Mouse (Mus musculus): Measurements from ENCODE around the gene Eya4.

Gene Eya4

DNA sequence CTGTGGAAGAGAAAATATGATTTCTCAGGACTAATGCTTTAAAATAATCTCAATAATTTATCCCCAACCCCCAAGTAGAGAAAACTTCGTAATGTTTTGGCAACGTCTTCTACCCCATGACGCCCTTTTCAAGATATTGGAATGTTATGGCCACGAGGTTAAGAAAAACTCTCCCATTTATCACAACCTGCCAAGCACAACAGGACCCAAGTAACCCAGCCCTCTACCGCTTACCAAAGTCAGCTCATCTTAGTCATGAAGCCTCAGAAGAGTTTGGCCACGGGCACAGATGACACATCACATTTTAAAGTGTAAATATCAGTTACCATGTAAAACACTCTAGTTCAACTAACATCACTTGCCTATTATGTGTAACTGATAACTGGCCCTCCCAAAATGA is 117.2 kb downstream of the Eya4 start:
- DNase-seq (ENCODE audit: low read depth, low spot score): peak; percentile 23

DNA sequence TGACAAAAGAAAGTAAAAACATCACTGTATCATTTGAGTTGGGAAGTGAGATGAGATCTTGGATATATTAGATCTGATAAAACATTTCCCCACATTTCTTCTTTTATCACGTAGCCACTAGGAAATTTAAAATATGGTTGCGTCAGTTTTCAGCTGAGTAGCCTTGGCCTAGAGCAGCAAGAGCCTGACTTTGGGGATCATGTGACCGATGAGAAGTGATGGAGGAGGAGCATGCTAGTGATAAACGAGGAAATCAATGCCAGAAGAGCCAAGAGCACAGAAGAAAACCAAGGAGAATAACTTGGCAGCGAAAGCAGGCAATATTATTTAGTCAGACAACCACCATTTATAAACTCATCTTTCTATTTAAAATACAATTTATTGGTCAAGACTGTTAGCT is 119.7 kb downstream of the Eya4 start:
- DNase-seq (ENCODE audit: low read depth, low spot score): no peak

DNA sequence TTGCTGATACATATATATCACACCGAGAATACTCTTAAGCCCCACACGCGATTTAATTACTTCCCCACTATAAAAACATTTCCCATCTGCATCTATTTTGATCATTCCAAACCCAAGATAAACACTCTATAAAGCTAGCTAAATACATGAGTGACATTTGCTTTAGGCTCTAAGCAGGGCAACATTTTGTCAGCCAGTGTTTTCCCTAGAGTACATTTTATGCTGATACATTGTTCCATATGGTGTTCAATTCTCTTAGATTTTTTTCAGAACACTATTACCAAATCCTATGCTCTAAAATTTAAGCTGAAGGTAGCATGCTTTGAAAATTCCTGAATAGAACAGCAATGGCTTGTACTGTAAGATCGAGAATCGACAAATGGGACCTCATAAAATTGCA is 127.2 kb downstream of the Eya4 start:
- no peak for DNase-seq (ENCODE audit: low read depth, low spot score)

DNA sequence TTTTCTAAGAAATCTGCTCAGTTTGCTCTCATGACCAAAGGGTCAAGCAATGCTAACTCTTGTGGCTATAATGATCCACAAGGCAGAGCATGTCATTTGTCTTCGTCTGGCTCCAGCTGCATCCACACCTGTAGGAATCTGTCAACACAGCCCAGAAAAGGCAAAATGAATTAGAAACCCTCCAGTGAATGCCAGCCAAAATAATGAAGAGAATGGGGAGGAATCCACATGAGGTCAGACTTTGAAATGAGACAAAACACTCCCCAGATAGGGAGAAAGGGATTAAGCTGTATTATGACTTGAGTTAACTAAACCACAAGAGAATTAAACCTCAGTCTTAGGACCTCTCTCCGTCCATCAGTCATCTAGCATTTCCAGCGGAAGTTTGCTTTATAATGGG is 130.2 kb downstream of the Eya4 start:
- DNase-seq (ENCODE audit: low read depth, low spot score): peak; percentile 41

DNA sequence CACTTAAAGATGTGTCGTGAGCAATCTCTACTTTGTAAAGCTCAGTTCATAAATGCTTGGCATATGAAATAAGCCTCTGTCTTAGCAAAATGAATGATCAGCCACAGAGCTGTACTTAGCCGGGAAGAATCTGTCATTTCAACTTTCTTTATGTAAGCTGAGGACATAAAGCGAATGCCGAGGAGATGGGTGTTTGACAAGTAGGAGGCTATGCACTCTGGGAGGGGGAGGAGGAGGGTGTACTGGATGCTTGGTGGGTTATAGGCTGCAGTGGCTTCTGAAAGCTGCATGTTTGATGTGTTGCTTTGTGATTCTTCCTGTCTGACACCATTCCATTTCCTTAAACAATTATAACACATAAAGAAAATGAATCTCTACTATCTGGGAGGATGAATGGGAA is 133.8 kb downstream of the Eya4 start:
- peak; percentile 23 for DNase-seq (ENCODE audit: low read depth, low spot score)

DNA sequence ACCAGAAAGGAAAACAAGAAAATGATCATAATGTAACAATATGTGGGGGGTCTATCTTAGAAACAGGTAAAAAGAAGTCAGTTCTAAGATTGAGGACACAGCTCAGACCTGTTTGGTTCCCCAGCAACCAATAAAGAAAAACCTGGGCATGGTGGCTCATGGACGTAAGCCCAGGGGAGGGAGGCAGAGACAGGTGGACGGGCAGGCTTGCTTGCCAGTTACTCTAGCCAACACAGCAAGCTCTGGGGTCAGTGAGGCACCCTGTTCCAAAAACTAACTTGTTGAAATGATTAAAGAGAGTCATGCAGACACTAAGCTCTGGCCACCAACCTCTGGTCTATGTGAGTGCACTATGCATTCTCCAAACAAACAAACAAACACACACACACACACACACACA is 139.2 kb downstream of the Eya4 start:
- DNase-seq (ENCODE audit: low read depth, low spot score): no peak

DNA sequence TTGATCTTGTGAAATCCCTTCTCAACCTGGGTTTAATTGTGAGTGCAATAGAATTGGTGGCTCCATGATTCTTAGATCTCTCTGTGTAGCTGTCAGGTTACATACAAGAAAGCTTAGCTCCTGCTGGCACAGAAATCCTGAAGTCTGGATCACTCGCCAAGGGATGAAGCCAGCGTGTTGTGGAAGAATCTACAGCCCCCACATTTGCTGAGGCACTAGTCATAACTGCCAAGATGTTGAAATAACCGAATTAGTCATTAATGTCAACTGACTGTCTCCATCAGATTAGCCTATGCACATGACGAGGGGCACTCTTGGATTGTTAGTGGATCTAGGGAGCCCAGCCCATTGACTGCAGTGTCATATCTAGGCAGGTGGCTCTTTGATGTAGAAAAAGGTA is 146.7 kb downstream of the Eya4 start:
- DNase-seq (ENCODE audit: low read depth, low spot score): no peak

DNA sequence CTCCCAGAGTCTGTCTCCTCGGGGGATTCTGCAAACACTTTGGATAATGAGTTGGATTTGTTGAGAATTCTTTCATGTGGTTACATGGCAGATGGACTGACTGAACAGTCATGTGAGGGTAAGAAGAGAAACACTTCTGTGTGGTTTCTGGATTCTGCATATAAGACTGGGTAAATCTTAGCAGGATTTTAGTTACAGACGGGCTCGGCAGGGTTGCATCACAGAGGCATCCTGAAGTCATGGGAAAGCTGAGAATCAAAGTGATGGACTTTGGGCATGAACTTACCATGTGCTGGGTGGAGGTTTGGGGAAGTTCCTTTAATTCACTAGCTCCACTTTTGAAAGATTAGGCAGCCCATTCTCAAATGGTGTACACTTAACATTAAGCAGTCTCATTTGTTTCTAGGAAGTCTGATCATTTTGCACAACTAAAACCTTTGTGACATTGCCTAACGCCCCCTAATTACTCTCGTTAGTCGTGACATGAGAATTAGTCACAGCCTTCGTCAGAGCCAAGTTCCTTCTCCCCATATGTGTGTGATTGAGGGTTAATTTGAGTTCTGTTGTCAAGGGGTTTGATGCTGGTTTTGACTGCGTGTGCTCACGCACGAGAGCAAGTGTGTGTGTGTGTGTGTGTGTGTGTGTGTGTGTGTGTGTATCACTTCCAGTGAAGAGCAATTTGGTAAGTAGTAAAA is 147.3 kb downstream of the Eya4 start:
- no peak for DNase-seq (ENCODE audit: low read depth, low spot score)

DNA sequence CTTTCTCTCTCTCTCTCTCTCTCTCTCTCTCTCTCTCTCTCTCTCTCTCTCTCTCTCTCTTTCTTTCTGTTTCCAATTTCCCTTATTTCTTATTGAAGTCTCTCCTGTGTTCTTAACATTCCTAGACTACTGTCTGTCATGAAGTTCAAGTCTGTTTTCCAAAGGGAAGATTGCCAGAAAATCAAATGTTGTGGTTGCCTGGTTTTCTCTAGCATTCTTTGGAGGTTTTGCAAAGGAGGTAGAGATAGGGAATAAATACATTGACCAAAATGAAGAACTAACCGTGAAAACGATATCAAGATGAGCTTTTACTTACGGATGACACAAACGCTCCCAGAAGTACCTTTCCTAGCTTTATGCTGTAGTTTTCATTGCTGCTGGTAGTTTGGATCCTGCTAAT is 148.0 kb downstream of the Eya4 start:
- no peak for DNase-seq (ENCODE audit: low read depth, low spot score)

DNA sequence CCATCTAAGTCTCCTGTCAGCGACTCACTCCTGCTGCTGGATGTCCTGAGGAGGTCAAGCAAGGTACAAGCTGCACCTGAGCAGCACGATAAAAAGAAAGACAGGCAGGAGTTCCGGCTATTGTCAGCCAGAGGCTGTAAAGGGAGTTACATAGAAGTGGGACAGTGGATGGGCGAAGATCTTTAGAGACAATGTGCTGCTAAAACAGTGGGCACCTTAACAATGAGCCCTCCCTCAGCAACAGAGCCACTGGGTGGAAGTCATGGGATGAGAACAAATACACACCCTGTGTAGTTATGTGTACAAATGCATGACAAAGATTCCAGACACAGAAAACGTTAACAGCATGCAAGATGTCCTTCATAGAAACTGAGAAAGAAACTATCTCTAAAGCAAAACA is 152.3 kb downstream of the Eya4 start:
- no peak for DNase-seq (ENCODE audit: low read depth, low spot score)

DNA sequence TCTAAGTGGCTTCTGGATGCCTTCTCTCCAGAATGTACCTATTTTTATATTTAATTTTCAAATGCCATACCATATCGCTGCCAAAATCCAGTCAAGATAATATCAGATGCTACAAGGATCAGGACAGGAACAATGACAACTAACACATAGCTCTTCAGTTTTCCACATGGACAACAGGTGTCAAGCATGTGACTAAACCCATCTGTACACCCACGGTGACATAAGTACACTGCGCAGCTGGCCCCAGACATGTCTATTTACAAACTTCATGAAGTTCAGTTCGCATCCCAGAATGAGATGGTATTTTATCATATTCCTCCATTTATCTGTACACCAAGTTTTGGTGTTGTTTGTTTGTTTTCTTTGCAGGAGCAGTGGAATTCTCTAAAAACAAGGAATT is 154.2 kb downstream of the Eya4 start:
- no peak for DNase-seq (ENCODE audit: low read depth, low spot score)

DNA sequence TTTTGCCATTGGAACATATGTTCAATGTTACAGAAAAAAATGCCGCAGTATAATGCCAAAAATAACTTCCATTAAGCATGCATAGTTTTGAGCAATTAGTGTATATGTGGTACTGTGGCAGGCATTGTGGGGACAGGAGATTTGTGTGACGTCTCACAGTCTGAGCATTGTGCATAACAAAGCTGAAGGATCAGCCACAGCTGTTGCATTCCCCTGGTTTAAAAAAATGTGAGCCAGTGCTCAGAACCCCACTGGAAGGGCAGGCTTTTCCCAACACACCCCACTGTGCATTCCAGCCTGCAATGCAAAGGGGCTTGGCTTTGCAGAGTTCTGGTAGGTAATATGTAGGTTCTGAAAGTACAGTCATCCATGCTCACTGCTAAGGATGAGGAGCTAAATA is 155.2 kb downstream of the Eya4 start:
- DNase-seq (ENCODE audit: low read depth, low spot score): peak; percentile 66

DNA sequence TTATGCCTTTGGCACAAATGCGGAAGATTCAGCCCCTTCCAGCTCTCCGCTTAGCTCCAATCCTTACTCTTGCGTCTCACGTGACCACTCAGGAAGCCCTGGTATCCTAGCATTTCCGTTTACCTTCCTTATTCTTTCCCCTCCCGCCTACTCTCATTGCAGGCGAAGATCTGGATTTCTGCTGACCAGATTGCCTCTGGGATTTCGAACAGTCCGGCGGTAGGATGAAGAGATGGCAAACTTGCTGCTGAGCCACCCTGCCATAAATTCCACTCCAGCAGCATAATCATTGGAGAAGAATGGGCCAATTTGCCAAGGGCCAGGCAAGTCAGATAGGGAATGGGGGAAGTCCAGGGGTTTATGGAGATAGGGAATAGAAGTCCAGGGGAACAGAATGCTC is 160.8 kb downstream of the Eya4 start:
- no peak for DNase-seq (ENCODE audit: low read depth, low spot score)

DNA sequence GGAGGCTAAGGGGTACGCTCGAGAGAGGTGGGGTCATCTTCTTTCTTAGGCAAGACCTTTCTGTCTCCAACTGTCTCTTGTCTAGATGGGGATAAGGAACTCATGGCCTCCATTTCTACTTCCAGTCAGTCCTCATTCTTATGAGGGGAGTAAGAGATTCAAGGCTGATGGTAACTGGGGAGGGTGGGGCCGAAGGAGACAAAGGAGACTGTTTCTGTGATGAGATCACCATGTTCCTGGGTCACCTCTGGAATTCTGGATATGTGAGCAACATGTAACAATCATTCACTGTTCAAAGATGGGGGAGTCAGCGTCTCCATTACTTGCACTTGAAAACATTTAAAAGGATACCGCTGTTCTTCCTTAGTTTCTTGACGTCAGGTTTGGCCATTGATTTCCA is 165.2 kb downstream of the Eya4 start:
- no peak for DNase-seq (ENCODE audit: low read depth, low spot score)

DNA sequence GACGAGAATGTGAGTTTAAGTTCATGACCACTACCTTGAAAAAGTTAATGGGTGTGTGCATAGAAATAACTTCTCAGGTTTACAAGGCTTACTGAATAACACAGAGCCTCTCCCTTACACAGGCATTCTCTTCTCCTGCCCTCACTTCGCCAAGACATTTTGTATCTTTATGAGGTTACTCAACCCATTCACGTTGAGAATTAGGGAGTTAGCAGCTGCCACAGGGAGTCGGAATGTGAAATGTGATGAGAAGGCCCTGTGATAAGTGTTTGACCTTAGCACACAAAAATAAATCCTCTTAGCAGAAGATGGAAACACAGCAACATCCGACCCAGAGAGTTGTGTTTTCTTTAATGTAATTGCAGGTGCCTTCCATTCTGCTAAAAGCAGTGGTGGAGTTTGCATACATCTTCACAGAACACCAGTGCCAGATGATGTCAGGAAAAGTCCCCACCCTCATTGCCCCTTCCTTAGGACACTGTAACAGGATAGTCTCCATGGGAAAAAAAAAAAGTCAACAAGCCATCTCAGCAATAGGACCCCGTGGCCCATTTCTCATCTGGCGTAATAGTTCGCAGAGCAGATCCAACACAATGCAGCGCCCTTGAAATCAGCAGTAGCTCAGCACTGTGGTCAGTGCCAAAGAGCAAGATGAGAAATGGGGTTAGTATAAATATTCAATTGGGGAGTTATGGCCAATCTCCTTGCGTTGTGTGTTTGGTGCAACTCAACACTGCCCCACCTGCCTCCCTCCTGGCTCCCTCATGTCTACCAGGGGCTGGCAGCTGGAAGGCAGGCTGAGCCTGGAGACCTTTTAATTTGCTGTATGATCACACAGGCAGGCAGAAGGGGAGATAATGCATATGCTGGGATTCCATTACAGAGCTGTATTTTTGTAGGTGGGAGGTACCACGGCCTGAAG is 168.8 kb downstream of the Eya4 start:
- DNase-seq (ENCODE audit: low read depth, low spot score): no peak

DNA sequence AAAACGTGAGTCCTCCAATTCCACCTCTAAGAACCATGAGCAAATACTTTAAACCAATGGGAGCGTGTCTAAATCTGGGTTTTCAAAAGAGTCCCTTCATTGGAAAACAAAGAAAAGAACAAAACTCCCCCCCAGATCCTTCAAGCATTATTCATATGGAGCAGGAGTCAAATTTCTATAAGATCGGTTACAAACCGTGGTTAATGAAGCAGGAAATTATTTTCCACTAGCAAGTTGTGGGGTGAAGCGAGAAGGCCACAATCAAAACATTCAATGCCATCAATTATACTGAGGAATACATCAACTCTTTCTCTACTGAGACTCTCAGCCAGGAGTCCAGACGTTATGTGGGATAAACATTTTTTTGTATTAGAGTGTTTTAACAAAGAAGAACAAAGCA is 171.3 kb downstream of the Eya4 start:
- no peak for DNase-seq (ENCODE audit: low read depth, low spot score)

DNA sequence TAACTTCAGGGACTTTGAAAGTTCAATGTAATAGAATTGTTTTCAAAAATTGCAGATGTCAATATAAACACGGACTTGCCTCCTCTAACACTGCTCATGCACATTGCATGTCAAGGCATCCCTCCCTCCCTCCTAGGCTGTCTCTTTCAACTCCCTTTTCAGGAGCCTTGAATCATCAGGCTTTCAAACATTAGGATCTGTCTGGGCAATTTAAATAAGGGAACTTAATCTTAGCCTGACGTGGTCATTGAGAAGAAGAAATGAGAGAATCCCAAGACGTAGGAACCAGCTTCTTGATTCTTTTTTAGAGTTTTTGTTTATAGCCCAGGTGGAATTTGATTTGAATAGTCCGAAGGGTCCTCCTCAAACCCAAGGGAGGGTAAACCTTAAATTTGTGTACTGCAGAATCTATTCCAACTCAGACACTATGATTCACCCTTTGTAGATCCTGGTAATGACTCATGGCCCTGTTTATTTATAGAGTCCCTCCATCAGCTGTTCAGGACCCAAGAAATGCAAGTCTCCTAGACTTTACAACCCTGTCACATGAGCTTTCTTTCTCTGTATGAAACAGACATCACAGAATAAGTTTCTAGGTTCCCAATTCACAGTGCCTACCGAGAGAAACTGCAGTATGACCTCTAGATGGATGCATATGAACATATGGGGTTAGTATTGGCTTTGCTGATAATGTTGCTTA is 173.1 kb downstream of the Eya4 start:
- no peak for DNase-seq (ENCODE audit: low read depth, low spot score)

DNA sequence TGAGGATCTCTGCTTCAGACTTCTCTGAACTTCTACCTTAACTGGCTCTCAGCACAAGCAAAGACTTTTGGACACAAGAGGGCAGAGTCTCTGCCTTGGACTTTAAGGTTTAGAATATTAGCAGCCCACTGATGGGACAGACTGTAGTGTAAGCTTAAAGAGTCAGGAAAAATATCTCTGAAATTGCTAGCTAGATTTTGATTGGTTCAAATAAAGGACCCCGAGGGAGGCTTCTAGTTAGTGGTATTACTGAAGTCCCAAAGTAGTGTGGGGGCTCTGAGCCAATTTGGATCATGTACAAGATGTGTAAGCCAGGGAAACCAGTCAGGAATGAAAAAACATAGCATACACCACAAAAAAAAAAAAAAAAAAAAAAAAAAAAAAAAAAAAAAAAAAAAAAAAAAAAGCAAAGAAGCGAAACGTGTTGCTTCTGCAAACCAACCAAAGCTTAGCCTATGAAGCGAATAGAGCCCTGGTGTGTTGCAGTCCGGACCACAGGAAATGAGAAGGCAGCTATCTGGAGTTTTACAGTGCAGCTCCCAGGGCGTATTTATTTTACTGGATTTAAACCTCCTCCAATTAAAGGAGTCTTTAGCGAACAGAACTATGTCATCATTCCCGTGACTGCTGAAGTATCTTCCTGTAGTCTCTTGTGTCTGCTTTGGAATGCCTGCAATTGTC is 173.8 kb downstream of the Eya4 start:
- no peak for DNase-seq (ENCODE audit: low read depth, low spot score)

DNA sequence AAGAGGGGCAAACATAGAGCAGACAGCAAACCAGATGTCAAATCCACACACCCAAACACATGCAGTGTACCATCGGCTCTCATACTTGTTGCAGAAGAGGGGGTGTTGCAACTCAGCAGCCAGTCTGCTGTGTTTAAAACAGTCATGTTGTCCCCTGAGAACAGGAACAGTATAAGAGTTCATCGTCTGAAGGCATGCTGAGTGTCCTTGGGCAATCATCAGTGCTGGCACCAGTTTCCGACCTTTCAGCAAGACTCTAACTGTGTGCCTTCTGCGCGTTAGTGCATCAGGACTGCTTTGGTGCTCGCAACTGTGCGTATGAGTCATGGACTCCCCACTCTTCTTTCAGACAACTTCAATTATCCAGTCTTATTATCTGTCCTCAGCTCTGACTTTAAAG is 179.0 kb downstream of the Eya4 start:
- DNase-seq (ENCODE audit: low read depth, low spot score): no peak

DNA sequence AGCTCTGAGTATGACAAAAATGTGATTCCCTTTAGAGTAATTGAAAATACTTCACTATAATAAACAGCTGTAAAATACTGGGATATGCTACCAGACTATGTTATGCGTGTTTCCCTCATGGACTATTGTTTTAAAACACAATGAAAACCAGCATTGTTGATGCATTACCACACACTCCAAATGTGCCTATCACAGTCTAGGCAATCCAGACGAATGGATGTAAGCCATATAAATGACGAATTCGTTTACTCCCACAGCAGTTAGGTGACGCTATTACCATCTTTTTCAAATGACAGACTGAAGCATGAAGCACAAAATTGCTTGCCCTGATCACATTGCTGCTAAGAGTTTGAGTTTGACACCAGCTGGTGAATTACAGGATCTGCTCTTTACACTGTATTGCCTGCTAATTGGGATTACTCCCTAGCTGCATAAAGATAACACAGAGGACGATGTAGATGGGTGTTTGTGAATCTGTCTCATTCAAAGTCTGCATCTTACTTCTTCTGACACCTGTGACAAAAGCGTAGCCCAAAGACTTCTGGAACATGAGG is 185.4 kb downstream of the Eya4 start:
- no peak for DNase-seq (ENCODE audit: low read depth, low spot score)

DNA sequence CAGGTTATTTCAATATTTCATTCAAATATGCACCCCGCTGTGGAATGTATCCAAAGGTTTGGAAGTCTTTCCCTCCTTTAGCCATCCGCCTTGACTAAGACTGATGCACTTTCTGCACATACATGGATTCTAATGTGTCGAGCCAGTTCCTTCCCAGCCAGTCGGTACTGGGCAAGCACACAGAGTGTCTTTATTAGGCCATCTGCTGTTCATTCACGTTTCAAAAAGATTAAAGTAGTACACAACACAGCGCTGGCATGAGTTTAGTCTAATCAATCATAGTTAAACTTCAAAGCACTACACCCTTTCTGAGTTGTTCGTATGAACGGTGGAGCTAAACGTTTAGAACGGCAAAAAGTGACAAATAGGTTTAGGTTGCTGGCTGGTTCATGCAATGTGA is 190.7 kb downstream of the Eya4 start:
- peak; percentile 37 for DNase-seq (ENCODE audit: low read depth, low spot score)

DNA sequence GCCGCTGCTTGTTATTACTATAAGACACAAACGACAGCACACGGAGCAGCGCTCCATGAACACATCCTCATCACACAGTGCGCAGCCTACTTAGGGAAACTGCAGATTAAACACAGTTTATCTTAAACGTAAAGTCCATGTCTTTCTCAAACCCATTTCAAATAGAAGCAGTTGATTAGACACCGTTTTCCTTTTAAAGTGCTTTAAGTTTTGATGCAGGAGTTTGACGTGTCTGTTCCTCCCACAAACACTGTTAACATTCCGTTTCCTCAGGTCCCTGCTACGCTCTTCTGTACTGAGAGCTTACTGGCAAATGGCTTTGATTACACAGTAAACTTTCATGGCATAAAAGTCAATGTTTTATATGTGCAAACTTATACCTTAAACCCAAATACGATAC is 191.4 kb downstream of the Eya4 start:
- no peak for DNase-seq (ENCODE audit: low read depth, low spot score)
